Mouse (Mus musculus): ENCODE data around the gene Glis1.

- TF ChIP-seq CHD2 (IDR thresholded peaks at IDR 0.05; ENCODE audit: low read depth, low read length) = no peak
- TF ChIP-seq MAFK (IDR thresholded peaks at IDR 0.05; ENCODE audit: insufficient read depth, low read depth, low read length) = no peak
- TF ChIP-seq ZNF384 (IDR thresholded peaks at IDR 0.05; ENCODE audit: low read depth, low read length) = no peak
- no peak for TF ChIP-seq HCFC1 (IDR thresholded peaks at IDR 0.05; ENCODE audit: borderline replicate concordance, insufficient read depth, low read length)
These were observed 183.3 kb downstream of the Glis1 start for GRCm38 (mm10) chr4:107617596-107618230.

All from ES-E14 (cell line).